Mouse (Mus musculus) layer of hippocampus, adult 11-12 months (tissue): ENCODE measurements around the gene Anp32a.

Source experiments
- DNase-seq: peaks from one replicate; pipeline ENCODE4 v3.0.0; 2022; ENCODE audit warnings: low spot score

Anp32a gene

DNA sequence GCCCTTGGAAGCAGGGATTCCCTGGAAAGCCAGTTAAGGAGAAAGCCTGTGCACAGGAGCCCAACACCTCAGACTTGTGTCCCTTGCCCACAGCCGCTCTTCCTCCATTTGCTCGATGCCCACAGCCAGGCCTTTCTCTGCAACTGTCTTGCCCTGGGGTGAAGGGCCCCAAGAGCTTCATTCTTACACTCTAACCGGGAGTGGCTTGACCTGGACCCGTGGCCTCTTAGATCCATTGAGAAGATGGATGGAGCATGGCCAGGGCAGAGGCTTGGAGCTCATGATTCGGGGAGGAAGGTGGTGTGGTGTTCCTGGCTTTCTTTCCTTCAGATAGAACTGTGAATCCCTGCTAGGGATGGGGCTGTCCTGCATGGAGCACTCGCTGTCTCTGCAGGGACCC lies 28.1 kb downstream of the Anp32a start:
- DNase-seq: no peak

DNA sequence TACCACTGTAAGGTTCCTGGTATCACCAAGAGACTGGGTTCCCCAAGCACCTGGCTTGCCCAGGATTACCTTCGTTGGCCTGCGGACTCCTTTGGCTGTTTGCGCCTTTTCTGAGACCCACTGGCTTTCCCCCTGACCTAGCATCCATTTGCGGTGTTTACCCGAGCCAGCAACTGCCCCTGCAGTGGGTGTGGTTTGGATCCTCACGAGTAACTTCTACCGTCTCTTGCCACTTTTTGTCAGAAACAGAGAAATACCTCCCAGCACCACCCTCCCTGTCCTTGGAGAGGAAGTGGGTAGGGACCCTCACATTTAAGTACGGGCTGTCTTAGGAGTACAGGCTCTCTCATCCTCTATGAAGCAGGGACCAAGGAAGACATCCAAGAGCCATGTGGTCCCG lies 29.1 kb downstream of the Anp32a start:
- no peak for DNase-seq

DNA sequence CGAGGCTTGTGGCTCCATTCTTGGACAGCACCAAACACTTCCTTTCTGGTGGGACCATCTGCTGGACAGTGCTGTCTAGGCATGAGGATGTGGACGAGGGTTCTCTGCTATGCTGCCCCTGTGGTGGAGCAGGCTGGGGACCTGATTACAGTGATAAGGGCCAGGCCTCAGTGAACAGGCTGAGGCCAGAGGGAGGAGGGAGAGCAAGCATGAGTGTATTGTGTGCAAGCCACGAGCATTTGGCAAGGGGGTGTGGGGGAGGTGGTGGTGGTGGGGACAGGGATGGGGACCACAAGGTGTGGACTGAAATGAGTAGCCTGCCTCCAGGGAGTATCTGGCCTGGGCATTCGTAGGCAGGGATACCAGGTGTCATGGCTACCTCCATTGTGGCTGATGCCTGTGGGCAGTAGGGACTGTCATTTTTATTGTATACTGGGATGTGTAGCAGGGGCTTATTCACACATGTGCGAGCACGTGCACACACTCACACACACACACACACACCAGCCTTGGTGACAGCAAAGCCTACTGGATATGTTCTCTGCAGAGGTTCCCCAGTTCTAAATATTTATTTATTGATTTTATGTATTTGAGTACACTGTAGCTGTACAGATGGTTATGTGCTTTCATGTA lies 29.7 kb downstream of the Anp32a start:
- DNase-seq: no peak

DNA sequence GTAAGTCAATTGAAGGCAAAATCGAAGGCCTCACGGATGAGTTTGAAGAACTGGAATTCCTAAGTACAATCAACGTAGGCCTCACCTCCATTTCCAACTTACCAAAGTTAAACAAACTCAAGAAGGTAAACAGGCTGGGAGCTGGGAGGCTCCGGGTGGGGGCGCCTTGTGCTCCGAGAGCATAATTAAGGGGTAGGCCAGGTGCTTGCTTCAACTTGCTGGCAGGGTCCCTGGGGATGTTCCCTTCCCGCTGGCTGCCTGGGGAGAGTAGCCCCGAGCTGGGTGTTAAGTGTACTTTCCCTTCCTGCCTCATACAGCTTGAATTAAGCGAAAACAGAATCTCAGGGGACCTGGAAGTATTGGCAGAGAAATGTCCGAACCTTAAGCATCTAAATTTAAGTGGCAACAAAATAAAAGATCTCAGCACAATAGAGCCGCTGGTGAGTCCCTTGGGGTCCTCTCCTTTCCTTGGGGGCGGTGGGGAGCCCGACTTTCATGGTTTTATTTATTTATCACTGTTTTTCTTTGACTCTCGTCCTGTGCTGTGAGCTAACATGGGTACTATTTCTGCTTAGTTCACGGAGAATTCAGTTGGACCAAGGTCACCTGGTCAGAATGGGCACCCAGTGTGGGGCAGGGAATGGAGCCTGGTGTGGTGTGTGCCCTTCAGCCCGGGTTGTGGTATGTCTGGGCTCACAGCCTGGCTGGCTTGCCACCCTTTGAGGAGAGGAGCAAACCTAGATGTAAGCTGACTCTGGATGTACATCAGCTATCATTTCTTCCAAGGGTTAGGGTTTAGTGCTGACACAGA lies 30.9 kb downstream of the Anp32a start:
- DNase-seq: no peak

DNA sequence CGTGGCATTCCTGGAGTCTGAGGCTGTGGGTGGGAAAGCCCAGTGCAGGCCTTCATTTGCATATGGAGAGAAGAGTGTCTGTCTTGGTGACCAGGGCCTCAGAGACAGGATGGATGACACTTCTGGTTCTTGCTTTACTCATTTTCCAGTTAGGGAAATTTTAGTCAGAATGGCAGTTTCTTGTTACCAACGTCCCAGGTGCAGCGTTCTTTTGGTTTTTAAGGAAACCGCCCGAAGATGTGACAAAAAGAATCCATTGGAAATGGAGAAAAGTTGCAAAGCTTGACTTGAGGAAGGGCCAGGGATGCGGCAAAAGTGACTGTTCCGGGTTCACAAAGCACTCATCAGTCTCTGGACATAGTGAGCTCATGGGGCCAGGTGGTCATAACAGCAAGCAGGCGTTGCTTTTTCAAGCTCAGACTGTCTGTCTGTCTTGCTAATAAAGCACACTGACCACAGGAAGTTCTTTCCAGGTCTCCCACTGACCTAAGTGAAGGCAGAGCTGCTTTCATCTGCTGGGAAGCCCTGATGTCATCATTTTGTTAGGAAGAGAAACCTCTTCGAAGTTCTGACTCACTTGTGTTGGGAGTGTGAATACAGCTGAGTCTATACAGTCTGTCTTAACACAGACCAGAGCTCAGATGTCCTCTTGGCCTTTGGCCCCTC lies 31.6 kb downstream of the Anp32a start:
- DNase-seq: no peak

DNA sequence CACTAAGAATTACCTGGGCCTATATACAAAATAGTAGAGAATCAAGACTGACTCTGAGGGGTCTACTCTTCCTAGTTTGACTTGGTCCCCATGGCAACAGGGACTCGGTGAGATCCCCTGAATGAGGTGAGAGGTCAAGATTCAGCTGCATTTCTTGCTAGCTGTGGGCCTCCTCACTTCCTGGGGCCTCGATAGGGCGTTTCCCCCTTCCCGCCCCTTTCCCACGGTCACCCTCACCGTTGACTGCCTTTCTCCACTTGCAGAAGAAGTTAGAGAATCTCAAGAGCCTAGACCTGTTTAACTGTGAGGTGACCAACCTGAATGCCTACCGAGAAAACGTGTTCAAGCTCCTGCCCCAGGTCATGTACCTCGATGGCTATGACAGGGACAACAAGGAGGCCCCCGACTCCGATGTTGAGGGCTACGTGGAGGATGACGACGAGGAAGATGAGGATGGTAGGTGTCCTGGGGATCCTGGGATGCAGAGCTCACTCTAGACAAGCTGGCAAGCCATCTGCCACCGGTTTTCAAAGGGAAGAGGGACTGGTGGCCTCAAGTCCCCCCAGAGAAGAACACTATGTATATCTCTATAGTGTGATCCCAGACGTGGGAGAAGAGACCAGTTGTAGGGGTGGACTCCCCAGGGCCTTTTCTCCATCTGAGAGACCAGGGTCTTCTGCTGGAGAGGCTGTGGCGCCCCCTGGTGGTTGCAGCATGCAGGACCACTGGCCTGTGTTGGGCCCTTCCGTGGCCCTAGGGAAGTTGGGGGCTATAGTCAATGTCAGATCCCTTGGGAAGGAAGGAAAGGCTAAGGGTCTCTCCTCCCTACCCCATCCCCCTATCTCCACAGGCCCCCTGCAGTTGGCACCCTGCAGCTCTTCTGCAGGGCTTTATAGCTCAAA lies 32.4 kb downstream of the Anp32a start:
- peak; percentile 79 for DNase-seq

DNA sequence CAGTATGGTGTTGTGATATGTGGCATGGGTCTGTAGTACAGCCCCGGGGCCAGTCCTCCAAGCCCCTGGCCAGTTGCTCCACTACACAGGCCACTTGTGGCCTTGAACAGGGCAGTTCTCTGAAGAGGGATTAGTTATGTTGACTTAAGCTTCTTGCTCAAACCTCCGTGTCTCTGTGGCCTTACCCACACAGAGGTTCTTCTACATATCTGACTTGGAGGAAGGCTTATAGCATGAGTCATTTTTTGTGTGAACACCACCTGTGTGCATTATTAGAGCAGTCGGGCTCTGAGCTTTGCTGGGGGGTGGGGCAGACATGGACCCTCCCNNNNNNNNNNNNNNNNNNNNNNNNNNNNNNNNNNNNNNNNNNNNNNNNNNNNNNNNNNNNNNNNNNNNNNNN lies 33.2 kb downstream of the Anp32a start:
- no peak for DNase-seq

DNA sequence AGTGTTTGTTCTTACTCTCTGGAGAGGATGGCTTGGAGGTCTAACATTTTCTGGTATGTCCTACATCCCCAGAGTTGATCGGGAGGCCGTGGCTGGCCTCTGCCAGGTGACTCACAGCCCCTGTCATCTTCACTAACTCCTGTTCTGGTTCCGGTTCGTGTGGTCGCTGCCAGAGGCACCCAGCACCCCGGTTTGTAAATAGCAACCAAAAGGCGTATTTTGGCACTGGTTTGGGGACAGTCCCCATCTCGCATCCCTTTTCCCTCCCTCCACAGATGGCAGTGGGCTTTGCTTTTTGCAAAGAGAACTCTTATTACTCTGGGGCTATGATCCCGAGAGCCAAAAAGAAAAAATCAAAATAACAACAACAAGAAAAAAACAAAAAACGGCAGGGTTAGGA lies 36.8 kb downstream of the Anp32a start:
- peak; percentile 59 for DNase-seq

DNA sequence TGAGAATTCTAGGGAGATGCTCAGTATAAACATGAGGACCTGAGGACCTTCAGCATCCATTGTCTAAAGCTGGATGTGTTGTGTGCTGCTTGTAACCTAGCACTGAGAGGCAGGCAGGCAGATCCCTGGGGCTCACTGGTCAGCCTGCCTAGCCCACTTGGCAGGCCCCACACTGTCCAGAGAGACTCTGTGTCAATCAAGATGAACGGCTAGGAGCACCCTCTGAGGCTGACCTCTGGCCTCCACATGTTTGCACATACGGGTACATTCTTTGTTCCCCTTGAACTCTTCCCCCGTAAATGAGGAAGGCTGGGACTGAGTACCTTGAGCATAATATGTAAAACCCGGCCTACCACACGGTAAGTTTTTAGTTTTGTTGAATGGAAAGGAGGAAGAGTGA lies 39.3 kb downstream of the Anp32a start:
- DNase-seq: no peak

DNA sequence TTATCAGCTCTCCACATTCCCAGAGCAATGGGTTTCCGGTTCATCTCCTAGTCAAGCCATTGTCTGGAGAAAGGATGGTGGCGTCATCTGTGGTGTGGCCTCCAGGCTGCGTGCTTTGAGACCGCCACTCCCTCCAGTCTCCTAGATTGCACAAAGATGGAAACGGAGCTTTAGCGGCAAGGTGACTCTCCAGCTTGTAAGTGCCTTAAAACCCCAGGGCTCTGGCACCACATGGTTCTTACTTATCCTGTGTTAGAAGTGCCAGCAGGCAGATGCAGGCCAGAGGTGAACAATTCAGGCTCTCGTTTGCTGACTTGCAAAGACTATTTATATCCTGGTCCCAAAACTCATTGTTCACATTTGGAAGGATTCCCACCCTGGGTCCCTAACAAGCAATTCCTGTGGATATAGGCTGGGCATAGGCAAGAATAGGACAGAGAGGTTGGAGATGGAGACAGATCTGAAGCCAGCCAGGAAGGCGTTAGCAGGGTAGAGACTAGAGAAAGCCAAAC lies 40.4 kb downstream of the Anp32a start:
- no peak for DNase-seq

DNA sequence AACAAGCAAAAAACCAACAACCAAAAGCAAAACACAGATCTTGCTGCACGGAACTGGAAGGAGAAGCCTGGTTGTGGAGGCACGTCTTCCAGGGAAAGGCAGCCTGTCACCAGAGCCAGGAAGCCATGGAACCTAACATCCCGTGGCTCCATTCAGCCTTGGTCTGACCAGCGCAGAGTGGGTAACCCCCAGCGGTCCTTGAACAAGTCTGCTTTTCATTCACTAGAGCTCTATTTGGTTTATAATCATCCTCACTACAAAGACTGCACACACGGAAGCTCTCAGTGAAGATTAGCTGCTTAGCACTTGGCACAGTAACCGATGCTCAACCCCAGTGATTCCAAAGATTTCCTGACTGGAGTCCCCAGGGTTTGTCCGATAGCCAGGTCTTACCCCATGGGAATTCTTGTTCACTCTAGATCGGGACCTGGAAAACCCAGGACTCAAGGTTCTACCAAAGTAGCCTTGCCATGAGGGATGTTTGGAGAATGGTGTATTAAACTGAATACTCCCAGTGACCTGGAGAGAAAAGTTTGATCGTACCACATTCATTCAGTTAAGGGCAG lies 41.5 kb downstream of the Anp32a start:
- DNase-seq: no peak

DNA sequence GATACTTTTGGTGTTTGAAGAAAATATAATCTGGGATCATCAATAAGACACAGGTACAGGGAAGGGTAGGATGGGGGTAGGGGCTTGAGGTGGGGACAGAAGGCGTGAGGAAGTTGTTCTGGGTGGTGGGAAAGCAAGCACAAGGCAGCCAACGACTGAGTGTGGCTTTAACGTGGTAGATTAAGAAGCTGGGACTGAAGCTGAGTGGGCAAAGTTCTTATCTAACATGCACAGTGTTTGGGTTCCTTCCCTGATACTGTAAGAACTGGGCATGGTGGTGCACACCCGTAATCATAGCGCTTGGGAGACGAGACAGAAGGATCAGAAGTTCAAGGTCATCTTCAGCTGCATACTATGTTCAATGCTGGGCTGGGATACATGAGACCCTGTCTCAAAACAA lies 44.0 kb downstream of the Anp32a start:
- DNase-seq: no peak

DNA sequence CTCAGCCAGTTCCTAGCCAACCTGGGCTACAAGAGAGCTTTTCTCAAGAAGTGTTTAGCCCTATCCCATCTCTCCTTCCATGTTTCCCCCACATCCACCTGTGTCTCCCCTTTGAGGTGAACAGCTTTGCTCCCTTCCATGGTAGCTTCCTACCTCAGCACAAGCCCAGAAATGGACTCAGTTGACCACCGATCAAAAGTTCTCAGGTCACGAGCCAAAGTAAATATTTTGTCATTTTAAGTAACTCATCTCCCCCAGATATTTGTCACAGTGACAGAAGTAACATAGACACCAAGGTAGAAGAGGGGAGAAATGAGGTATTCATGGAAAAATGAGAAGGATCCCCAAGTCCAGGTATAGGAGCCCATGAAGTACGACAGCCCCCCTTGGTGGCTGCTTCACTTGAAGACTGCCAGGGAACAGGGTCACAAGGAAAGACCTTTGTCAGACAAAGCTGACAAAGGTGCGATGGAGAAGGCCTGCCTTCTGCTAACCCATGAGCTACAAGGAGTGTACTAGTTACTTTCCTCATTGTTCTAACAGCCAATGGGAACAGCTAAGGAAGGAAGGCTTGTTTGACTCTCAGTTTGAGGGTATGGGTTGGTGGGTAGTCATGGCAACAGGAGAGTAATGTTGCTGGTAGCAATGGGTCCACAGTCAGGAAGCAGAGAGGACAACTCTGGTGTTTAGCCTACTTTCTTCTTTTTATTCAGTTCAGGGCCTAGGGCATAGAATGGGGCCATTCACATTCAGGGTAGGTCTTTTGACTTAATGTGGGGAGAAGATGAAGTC lies 44.8 kb downstream of the Anp32a start:
- no peak for DNase-seq

DNA sequence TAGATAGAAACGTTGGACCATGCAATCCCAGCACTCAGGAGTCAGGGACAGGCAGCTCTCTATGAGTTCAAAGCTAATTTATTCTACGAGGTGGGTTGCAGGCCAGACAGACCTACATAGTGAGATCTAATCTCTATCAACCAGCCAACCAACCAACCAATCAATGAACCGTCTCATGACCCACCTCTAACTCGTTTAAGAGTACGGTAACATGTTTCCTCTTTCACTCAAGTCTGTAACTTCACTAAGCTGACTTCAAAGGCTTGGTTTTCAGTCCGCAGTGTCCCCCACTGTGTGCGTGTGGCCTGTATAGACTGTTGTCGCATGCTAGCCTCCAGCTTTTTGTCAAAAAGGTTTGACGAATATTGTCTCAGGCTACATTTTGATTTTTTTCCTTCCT lies 48.6 kb downstream of the Anp32a start:
- no peak for DNase-seq

DNA sequence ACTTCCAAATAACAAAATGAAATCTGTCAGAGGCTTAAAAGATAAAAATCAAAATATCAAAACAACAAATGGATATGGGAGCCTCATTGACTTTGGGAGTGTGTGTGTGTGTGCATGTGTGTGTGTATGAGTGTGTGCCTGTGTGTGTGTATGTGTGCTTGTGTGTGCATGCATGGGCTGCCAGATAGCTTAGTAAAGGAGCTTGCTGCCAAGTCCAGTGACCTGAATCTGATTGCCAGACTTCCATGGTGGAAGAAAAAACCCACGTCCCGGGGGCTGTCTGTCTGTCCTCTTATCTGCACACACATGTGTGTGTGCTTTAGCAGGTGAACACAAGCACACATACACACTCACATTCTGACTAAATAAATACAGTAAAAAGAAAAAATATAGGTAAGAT lies 52.4 kb downstream of the Anp32a start:
- no peak for DNase-seq

DNA sequence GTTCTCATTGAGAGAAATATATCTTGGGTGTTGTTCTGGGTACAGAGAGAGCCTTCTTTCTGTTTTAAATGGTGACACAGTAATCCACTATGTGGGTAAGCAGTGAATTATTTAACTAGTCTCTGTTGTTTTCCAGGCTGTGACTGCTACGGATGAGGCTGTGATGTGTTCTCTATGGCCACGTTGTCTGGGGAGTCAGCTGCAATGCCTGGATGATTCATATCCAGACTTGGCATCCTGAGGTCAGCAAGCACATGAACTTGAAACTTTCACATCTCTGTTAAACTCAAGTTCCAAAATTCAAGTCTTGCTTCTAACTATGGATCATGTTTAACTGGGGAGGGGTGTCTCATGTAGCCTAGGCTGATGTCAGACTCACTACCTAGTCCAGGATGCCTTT lies 53.1 kb downstream of the Anp32a start:
- DNase-seq: no peak

DNA sequence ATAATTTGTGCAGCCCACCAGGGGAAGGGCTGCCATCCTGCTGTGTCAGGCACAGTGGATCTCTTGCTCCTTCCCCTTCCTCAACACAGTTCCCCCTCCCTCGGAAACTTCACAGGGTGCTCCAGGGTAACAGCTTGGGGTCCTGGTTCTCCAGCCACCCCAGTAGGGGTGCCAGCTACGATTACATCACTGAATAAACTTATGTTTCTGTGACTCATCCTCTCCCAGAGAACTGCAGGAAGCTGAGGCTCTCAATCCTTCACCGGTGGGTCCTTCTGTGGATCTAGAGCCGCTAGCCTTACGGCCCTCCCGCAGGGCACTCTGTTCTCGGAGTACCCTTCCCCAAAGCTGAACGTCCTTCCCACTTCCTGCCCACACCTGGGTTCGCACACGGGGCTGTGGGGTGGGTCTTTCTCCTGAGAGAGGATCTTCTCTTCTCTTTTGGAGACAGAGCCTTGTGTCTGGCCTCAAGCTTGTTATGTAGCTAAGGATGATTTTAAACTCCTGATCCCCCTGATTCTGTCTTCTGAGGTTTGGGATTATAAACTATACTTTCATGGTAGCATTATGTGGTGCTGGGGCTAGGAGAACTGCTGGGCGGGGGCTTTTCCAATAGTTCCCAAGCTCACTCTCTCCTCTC lies 59.6 kb downstream of the Anp32a start:
- no peak for DNase-seq

DNA sequence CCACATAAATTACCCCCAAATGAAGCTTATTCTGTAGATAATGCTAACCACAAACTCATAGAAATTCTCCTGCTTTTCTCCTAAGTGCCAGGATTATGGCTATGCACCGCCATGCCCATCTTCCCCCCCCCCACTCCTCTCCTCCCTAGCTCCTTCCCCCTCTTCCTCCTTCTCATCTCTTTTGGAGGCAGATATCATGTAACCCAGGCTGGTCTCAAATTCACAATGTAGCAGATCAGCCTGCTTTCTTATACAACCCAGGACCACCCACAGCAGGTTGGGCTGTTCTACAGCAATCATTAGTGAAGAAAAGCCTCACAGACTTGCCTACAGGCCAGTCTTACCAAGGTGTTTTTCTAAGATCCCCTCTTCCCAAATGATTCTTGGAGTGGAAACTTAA lies 60.5 kb downstream of the Anp32a start:
- no peak for DNase-seq

DNA sequence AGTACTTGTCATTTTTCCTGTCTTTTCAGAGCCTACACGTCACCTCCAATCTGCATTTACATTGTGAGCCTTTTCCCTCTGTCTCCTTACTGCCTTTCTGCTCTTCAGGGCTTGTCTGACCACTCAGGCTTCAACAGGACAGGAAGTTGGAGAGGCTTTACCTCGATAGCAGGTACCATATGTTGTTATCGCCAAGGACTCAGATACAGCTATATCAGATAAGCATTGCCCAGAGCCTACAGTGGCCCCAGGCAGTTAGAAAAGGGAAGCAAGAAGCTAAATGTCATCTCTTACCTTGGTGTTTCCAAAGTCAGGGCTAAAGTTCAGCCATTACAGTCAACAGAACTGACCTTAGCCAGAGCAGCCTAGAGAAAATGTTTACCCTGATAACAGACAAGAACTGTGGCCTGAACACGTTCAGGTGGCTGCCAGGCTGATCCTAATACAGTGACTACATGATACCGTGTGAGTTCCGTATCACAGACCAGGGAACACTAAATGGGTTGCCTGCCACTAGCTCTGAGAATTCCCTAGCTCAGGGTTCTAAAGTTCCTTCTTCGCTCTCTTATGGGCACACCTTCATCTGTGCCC lies 65.4 kb downstream of the Anp32a start:
- DNase-seq: no peak
